Mouse (Mus musculus): Measurements from ENCODE around the gene Slc23a3.
A peak's percentile ranks its signal among the peaks of the same experiment; 100 is the strongest.

Gene Slc23a3

GRCm38 (mm10) chr1:75133421-75134207 is at the start of gene Slc23a3:
TSS of gene Slc23a3 (minus strand) at chr1:75133890.
- DNase-seq (ENCODE audit: extremely low read depth, insufficient read length, low spot score): no peak

- DNase-seq (ENCODE audit: extremely low read depth, insufficient read length, low spot score): no peak
These were observed 48.5 kb upstream of the Slc23a3 start for GRCm38 (mm10) chr1:75182160-75182559.

GRCm38 (mm10) chr1:75181377-75181870 is 47.7 kb upstream of the Slc23a3 start:
- no peak for DNase-seq (ENCODE audit: extremely low read depth, insufficient read length, low spot score)

GRCm38 (mm10) chr1:75180741-75181140 is 47.1 kb upstream of the Slc23a3 start:
- no peak for DNase-seq (ENCODE audit: extremely low read depth, insufficient read length, low spot score)

GRCm38 (mm10) chr1:75180105-75180590 is 46.5 kb upstream of the Slc23a3 start, which contains the start of gene Abcb6:
TSS of gene Abcb6 (minus strand) at chr1:75180392.
- DNase-seq (ENCODE audit: extremely low read depth, insufficient read length, low spot score): peak; percentile 86

GRCm38 (mm10) chr1:75179334-75180104 is 45.8 kb upstream of the Slc23a3 start:
- DNase-seq (ENCODE audit: extremely low read depth, insufficient read length, low spot score): peak; percentile 80

- DNase-seq (ENCODE audit: extremely low read depth, insufficient read length, low spot score): peak; percentile 97
These were observed 35.1 kb upstream of the Slc23a3 start, which contains the start of gene Zfand2b for GRCm38 (mm10) chr1:75168472-75169464. TSS of gene Zfand2b (plus strand) at chr1:75168646.

- DNase-seq (ENCODE audit: extremely low read depth, insufficient read length, low spot score): no peak
These were observed 34.4 kb upstream of the Slc23a3 start for GRCm38 (mm10) chr1:75168093-75168471.

- no peak for DNase-seq (ENCODE audit: extremely low read depth, insufficient read length, low spot score)
These were observed 26.5 kb upstream of the Slc23a3 start for GRCm38 (mm10) chr1:75160256-75160617.

- DNase-seq (ENCODE audit: extremely low read depth, insufficient read length, low spot score): no peak
These were observed 26.0 kb upstream of the Slc23a3 start for GRCm38 (mm10) chr1:75159540-75160255.

GRCm38 (mm10) chr1:75158990-75159389 is 25.3 kb upstream of the Slc23a3 start:
- no peak for DNase-seq (ENCODE audit: extremely low read depth, insufficient read length, low spot score)

- DNase-seq (ENCODE audit: extremely low read depth, insufficient read length, low spot score): no peak
These were observed 22.1 kb upstream of the Slc23a3 start for GRCm38 (mm10) chr1:75155837-75156236.

GRCm38 (mm10) chr1:75148727-75149126 is 15.0 kb upstream of the Slc23a3 start:
- DNase-seq (ENCODE audit: extremely low read depth, insufficient read length, low spot score): no peak

GRCm38 (mm10) chr1:75147411-75148135 is 13.9 kb upstream of the Slc23a3 start:
- DNase-seq (ENCODE audit: extremely low read depth, insufficient read length, low spot score): no peak

GRCm38 (mm10) chr1:75145589-75145988 is 11.9 kb upstream of the Slc23a3 start:
- no peak for DNase-seq (ENCODE audit: extremely low read depth, insufficient read length, low spot score)

- DNase-seq (ENCODE audit: extremely low read depth, insufficient read length, low spot score): peak; percentile 96
These were observed 8.9 kb upstream of the Slc23a3 start, which contains the start of the genes Cnppd1 and Retreg2 for GRCm38 (mm10) chr1:75142301-75143261. TSS of gene Cnppd1 (minus strand) at chr1:75142711. TSS of gene Retreg2 (plus strand) at chr1:75142778.

- DNase-seq (ENCODE audit: extremely low read depth, insufficient read length, low spot score): peak; percentile 86
These were observed 7.9 kb upstream of the Slc23a3 start for GRCm38 (mm10) chr1:75141486-75142190.
